Mouse (Mus musculus) hindbrain, embryonic 13.5 days (tissue): Measurements from ENCODE around the gene Prox1. TPM values are rescaled to one million over a fixed set of nuclear protein-coding genes. Genes with fewer than 3 reads are reported as not detected.

Experiments
- ATAC-seq: fragments of 200-750 bp; cut with Nextera tagmentation; 2 replicates; pipeline ENCODE4 v1.8.0; 2017; ENCODE audit warnings: moderate TSS enrichment; ENCODE audit not compliant: low FRiP score
- H3K27ac ChIP-seq: fragments of 300-500 bp; sonication (generic); 2 replicates; pipeline ENCODE4 v1.5.1; 2015; ENCODE audit warnings: inconsistent platforms, mild to moderate bottlenecking, moderate library complexity
- H3K27me3 ChIP-seq: fragments of 300-500 bp; sonication (generic); 2 replicates; pipeline ENCODE4 v1.6.1; 2015; ENCODE audit warnings: mild to moderate bottlenecking, inconsistent platforms
- H3K36me3 ChIP-seq: fragments of 300-500 bp; sonication (generic); 2 replicates; pipeline ENCODE4 v1.6.1; 2015; ENCODE audit warnings: mild to moderate bottlenecking, inconsistent platforms
- H3K4me1 ChIP-seq: fragments of 300-500 bp; sonication (generic); replicated peaks from 2 replicates; pipeline ENCODE4 v1.6.1; 2015; ENCODE audit warnings: inconsistent platforms
- H3K4me2 ChIP-seq: fragments of 300-500 bp; sonication (generic); 2 replicates; pipeline ENCODE4 v1.6.1; 2015; ENCODE audit warnings: inconsistent platforms, mild to moderate bottlenecking, moderate library complexity
- H3K4me3 ChIP-seq: fragments of 300-500 bp; sonication (generic); 2 replicates; pipeline ENCODE4 v1.5.1; 2015; ENCODE audit warnings: mild to moderate bottlenecking, inconsistent platforms
- H3K9ac ChIP-seq: fragments of 300-500 bp; sonication (generic); 2 replicates; pipeline ENCODE4 v1.6.1; 2015; ENCODE audit warnings: mild to moderate bottlenecking, inconsistent platforms
- H3K9me3 ChIP-seq: fragments of 300-500 bp; sonication (generic); 2 replicates; pipeline ENCODE4 v1.6.1; 2016; ENCODE audit warnings: inconsistent platforms
- WGBS: fragments of 180-500 bp; shearing (Covaris S2); methylation state at CpG from one replicate; pipeline ENCODE4 v1.1.7; 2015; 5-methylcytosine and 5-hydroxymethylcytosine counted together
- polyA plus RNA-seq: library from polyadenylated mRNA; unstranded; fragments of >200 nt; fragmentation: Nextera tagmentation; extraction: Ambion mirVana; gene quantifications from 2 replicates; pipeline ENCODE4 v1.2.1, GENCODE M21; 2015

Gene Prox1
- 7.8 and 8.8 TPM in 2 replicates for polyA plus RNA-seq

- Histone ChIP-seq H3K4me3 (peak within 1 kb of the TSS; percentile 67), H3K36me3 (no peaks in the 10 kb centered on the region), H3K9me3 (no peaks in the 10 kb centered on the region), H3K27me3 (peaks cover 30% of the 10 kb centered on the region), H3K4me1 (peaks cover 67% of the 10 kb centered on the region), H3K9ac (peak within 1 kb of the TSS; percentile 84), H3K4me2 (peak within 1 kb of the TSS; percentile 96), H3K27ac (peak within 1 kb of the TSS; percentile 91)
- WGBS: under 1% methylated on average over 48 of the region's 62 CpGs
- peak; percentile 93 for ATAC-seq
Observed at GRCm38 (mm10) chr1:190169911-190170818, at the start of gene Prox1. Prox1 (minus strand) TSS chr1:190170714.

- H3K27me3 ChIP-seq: no peaks in the 10 kb centered on the region
- peaks cover 10% of the 10 kb centered on the region for H3K4me1 ChIP-seq
- WGBS: 70% methylated on average over 15 of the region's 15 CpGs
- H3K36me3 ChIP-seq: no peaks in the 10 kb centered on the region
- no peak overlapping the region for H3K9ac ChIP-seq
- ATAC-seq: no peak
- no peak overlapping the region for H3K4me2 ChIP-seq
- H3K9me3 ChIP-seq: 0 out of 2 replicates have a peak, but pooled peaks cover 4% of the 10 kb centered on the region
- H3K27ac ChIP-seq: no peak overlapping the region
- H3K4me3 ChIP-seq: no peak overlapping the region
Observed at GRCm38 (mm10) chr1:190216621-190217020, 46.1 kb upstream of the Prox1 start.

DNA sequence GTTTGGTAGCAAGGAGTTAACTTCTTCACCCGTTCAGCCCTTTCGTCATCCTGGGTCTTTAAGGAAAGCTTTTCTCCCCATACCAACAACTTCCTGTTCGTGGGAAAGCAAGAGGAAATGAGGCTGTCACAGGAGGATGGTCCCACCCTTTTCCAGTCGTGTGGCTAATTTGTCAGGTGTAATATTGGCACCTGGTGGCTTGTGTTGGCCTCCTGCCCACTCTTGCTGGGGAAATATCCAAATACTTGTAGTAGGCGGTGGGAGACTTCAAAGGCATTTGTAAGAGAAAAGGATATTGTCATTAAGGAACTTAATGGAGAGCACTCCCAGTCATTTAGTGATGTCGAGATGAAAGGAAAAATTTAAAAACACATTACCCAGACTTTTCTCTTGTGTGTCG lies 44.1 kb upstream of the Prox1 start:
- Histone ChIP-seq H3K4me3 (no peak overlapping the region), H3K4me2 (no peak overlapping the region), H3K27me3 (no peaks in the 10 kb centered on the region), H3K4me1 (no peaks in the 10 kb centered on the region), H3K9me3 (0 out of 2 replicates have a peak, but pooled peaks cover 4% of the 10 kb centered on the region), H3K27ac (no peak overlapping the region), H3K9ac (no peak overlapping the region), H3K36me3 (no peaks in the 10 kb centered on the region)
- ATAC-seq: no peak
- WGBS: 63% methylated on average over 7 of the region's 7 CpGs

- no peak overlapping the region for H3K4me2 ChIP-seq
- no peaks in the 10 kb centered on the region for H3K4me1 ChIP-seq
- 93% methylated on average over 6 of the region's 6 CpGs for WGBS
- H3K27ac ChIP-seq: no peak overlapping the region
- 0 out of 2 replicates have a peak, but pooled peaks cover 4% of the 10 kb centered on the region for H3K9me3 ChIP-seq
- no peak overlapping the region for H3K4me3 ChIP-seq
- no peak overlapping the region for H3K9ac ChIP-seq
- no peak for ATAC-seq
- no peaks in the 10 kb centered on the region for H3K36me3 ChIP-seq
- no peaks in the 10 kb centered on the region for H3K27me3 ChIP-seq
Observed at GRCm38 (mm10) chr1:190213175-190213574, 42.7 kb upstream of the Prox1 start.

- Histone ChIP-seq H3K4me1 (no peaks in the 10 kb centered on the region), H3K27ac (no peak overlapping the region), H3K36me3 (no peaks in the 10 kb centered on the region), H3K9me3 (no peaks in the 10 kb centered on the region), H3K27me3 (no peaks in the 10 kb centered on the region), H3K4me2 (no peak overlapping the region), H3K9ac (no peak overlapping the region), H3K4me3 (no peak overlapping the region)
- ATAC-seq: no peak
- WGBS: 95% methylated on average over 8 of the region's 8 CpGs
Observed at GRCm38 (mm10) chr1:190207246-190207645, 36.7 kb upstream of the Prox1 start.

GRCm38 (mm10) chr1:190205691-190206090 lies 35.2 kb upstream of the Prox1 start:
- H3K27me3 ChIP-seq: no peaks in the 10 kb centered on the region
- no peaks in the 10 kb centered on the region for H3K4me1 ChIP-seq
- WGBS: 94% methylated on average over 2 of the region's 2 CpGs
- no peaks in the 10 kb centered on the region for H3K9me3 ChIP-seq
- no peak overlapping the region for H3K4me2 ChIP-seq
- ATAC-seq: no peak
- H3K9ac ChIP-seq: no peak overlapping the region
- H3K4me3 ChIP-seq: no peak overlapping the region
- H3K27ac ChIP-seq: no peak overlapping the region
- H3K36me3 ChIP-seq: no peaks in the 10 kb centered on the region

DNA sequence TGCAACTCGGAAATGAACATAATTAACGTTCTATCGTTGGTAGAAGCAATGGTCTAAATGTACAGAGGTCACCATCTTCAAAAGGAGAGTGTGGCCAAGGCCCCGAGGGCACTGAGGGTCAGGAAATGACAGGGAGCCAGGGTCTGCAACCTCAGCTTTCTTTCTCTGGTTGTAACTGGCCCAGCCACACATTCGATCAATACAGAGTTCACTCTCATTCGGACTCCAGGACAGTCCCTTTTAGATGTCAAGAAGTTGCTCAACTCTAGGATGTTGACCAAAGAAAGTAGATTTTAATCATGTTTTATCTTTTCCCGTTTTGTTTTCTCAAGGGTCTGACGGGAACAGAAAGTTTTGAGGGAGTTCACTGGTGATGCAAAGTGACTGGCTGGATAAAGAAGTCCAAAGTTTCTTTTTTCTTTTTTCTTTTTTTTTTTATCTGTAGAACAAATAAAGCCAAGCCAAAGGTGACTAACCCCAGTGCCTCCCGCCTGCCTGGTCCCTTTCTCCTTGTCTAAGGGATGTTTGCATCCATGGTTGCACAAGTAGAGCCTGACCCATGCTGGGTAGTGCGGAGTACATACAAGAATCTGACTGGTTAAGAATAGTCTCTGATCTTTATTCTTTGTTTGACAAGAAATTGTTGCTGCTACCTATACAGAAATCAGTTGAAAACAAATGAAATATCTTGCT lies 34.0 kb upstream of the Prox1 start:
- Histone ChIP-seq H3K4me3 (no peak overlapping the region), H3K27ac (no peak overlapping the region), H3K9me3 (no peaks in the 10 kb centered on the region), H3K9ac (no peak overlapping the region), H3K4me1 (no peaks in the 10 kb centered on the region), H3K36me3 (no peaks in the 10 kb centered on the region), H3K27me3 (no peaks in the 10 kb centered on the region), H3K4me2 (no peak overlapping the region)
- no peak for ATAC-seq
- WGBS: 37% methylated on average over 10 of the region's 10 CpGs

DNA sequence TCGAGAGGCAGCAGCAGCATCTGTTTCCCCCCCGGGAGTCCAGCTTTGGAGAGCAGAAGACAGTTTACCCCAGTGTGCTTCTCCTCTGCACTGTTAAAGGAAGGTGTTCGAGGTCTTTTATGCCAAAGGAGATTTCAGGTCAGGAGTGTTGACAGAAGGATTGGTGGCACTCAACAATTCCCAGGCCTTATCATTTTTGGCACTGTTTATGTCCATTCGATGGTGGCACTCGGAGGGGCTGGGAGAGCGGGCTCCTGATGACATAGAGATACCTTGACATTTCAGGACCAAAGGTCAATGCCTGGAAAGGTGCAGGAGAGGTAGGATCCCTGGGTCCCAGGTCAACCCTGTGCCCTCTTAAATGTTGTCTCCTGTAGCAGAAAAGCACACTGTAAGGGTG lies 31.2 kb upstream of the Prox1 start:
- Histone ChIP-seq H3K36me3 (no peaks in the 10 kb centered on the region), H3K9me3 (0 out of 2 replicates have a peak, but pooled peaks cover 3% of the 10 kb centered on the region), H3K27me3 (no peaks in the 10 kb centered on the region), H3K9ac (no peak overlapping the region), H3K4me2 (no peak overlapping the region), H3K27ac (no peak overlapping the region), H3K4me1 (no peaks in the 10 kb centered on the region), H3K4me3 (no peak overlapping the region)
- no peak for ATAC-seq
- WGBS: 93% methylated on average over 6 of the region's 6 CpGs

DNA sequence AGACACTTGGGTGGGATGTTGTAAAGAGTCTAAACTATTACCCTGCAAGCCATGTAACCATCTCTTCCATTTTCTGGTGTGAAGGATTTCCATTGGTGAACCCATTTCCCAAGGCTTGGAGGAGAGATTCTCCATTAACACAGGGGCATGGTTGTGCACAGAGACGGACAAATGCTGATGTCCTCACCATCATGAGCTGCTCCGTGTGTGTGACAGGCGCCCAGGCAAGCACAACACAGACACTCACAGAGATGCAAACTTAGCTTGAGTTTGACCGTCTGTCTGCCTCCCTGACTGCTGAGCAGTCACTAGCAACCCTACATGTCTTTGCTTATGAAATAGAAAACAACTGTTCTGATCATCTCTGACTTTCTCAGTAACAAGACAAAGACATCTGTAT lies 30.5 kb upstream of the Prox1 start:
- Histone ChIP-seq H3K9me3 (0 out of 2 replicates have a peak, but pooled peaks cover 5% of the 10 kb centered on the region), H3K36me3 (no peaks in the 10 kb centered on the region), H3K27me3 (no peaks in the 10 kb centered on the region), H3K4me1 (no peaks in the 10 kb centered on the region), H3K27ac (no peak overlapping the region), H3K4me2 (no peak overlapping the region), H3K4me3 (no peak overlapping the region), H3K9ac (no peak overlapping the region)
- ATAC-seq: no peak
- 95% methylated on average over 4 of the region's 4 CpGs for WGBS

DNA sequence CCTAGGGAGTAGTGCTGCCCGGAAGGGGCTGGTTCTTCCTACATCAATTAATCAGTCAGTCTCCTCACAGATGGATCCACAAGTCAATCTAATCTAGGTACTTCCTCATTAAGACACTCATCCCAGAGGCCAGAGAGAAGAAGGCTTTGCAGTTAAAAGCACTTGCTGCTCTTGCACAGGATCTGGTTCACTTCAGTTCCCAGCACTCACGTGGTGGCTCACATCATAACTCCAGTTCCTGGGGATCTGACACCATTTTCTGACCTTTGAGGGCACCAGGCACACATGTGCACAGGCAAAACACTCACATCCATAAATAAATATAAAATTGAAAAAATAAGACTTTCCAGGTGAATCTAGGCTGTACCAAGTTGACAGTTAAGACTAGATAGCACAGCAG lies 27.7 kb upstream of the Prox1 start:
- Histone ChIP-seq H3K36me3 (no peaks in the 10 kb centered on the region), H3K27ac (no peak overlapping the region), H3K4me1 (no peaks in the 10 kb centered on the region), H3K4me3 (no peak overlapping the region), H3K9ac (no peak overlapping the region), H3K27me3 (0 out of 2 replicates have a peak, but pooled peaks cover 7% of the 10 kb centered on the region), H3K9me3 (0 out of 2 replicates have a peak, but pooled peaks cover 5% of the 10 kb centered on the region), H3K4me2 (no peak overlapping the region)
- WGBS: 87% methylated on average over 2 of the region's 2 CpGs
- no peak for ATAC-seq

GRCm38 (mm10) chr1:190192011-190192410 lies 21.5 kb upstream of the Prox1 start:
- Histone ChIP-seq H3K9me3 (0 out of 2 replicates have a peak, but pooled peaks cover 5% of the 10 kb centered on the region), H3K4me1 (peaks cover 27% of the 10 kb centered on the region), H3K4me3 (no peak overlapping the region), H3K27ac (no peak overlapping the region), H3K27me3 (peaks cover 19% of the 10 kb centered on the region; the same call in 1 of the 2 replicates), H3K36me3 (no peaks in the 10 kb centered on the region), H3K9ac (no peak overlapping the region), H3K4me2 (peak overlapping the region; percentile 23; the same call in 1 of the 2 replicates)
- no peak for ATAC-seq
- 23% methylated on average over 13 of the region's 13 CpGs for WGBS

GRCm38 (mm10) chr1:190190231-190190965 lies 19.9 kb upstream of the Prox1 start:
- H3K36me3 ChIP-seq: no peaks in the 10 kb centered on the region
- no peak overlapping the region for H3K4me3 ChIP-seq
- WGBS: 14% methylated on average over 10 of the region's 10 CpGs
- 0 out of 2 replicates have a peak overlapping the region, but pooled peaks have one; percentile 49 for H3K9ac ChIP-seq
- peak; percentile 75; the same call in 1 of the 2 replicates for ATAC-seq
- H3K9me3 ChIP-seq: no peaks in the 10 kb centered on the region
- peaks cover 19% of the 10 kb centered on the region; the same call in 1 of the 2 replicates for H3K27me3 ChIP-seq
- H3K4me1 ChIP-seq: peaks cover 27% of the 10 kb centered on the region
- no peak overlapping the region for H3K4me2 ChIP-seq
- H3K27ac ChIP-seq: peak overlapping the region; percentile 58; the same call in 1 of the 2 replicates
